Mouse (Mus musculus) liver, embryonic 11.5 days (tissue): ENCODE measurements around the gene Gm10944. TPM values are rescaled to one million over a fixed set of nuclear protein-coding genes. Genes with fewer than 3 reads are reported as not detected.
A peak's percentile ranks its signal among the peaks of the same experiment; 100 is the strongest.

Experiments used
- ATAC-seq: fragments of 200-750 bp; cut with Nextera tagmentation; replicated peaks from 2 replicates; pipeline ENCODE4 v1.8.0; 2017; ENCODE audit warnings: moderate number of reproducible peaks, mild to moderate bottlenecking, moderate TSS enrichment, moderate library complexity; ENCODE audit not compliant: low FRiP score
- DNase-seq: peaks from one replicate; pipeline ENCODE4 v3.0.0-alpha.2; 2017; ENCODE audit warnings: low spot score
- H3K27ac ChIP-seq: fragments of 300-500 bp; sonication (generic); 2 replicates; pipeline ENCODE4 v1.5.1; 2014; ENCODE audit warnings: mild to moderate bottlenecking, low read depth, low read length, control low read depth
- H3K27me3 ChIP-seq: fragments of 300-500 bp; sonication (generic); replicated peaks from 2 replicates; pipeline ENCODE4 v1.6.1; 2014; ENCODE audit warnings: low read length, mixed read lengths; ENCODE audit not compliant: control insufficient read depth, insufficient read depth
- H3K36me3 ChIP-seq: fragments of 300-500 bp; sonication (generic); 2 replicates; pipeline ENCODE4 v1.6.1; 2014; ENCODE audit warnings: mild to moderate bottlenecking, low read length, moderate library complexity, mixed read lengths; ENCODE audit not compliant: control insufficient read depth, insufficient read depth
- H3K4me1 ChIP-seq: fragments of 300-500 bp; sonication (generic); replicated peaks from 2 replicates; pipeline ENCODE4 v1.6.1; 2014; ENCODE audit warnings: low read length, mixed read lengths; ENCODE audit not compliant: control insufficient read depth, insufficient read depth
- H3K4me2 ChIP-seq: fragments of 300-500 bp; sonication (generic); 2 replicates; pipeline ENCODE4 v1.6.1; 2014; ENCODE audit warnings: mild to moderate bottlenecking, control low read depth, moderate library complexity
- H3K4me3 ChIP-seq: fragments of 300-500 bp; sonication (generic); 2 replicates; pipeline ENCODE4 v1.5.1; 2014; ENCODE audit warnings: low read depth, low read length, control low read depth
- H3K9ac ChIP-seq: fragments of 300-500 bp; sonication (generic); 2 replicates; pipeline ENCODE4 v1.6.1; 2014; ENCODE audit warnings: low read depth, low read length, control low read depth
- H3K9me3 ChIP-seq: fragments of 300-500 bp; sonication (generic); 2 replicates; pipeline ENCODE4 v1.6.1; 2016; ENCODE audit warnings: low read length, inconsistent platforms, mixed read lengths; ENCODE audit not compliant: control insufficient read depth
- WGBS: fragments of 180-500 bp; shearing (Covaris S2); extraction: QIAGEN DNeasy Blood & Tissue Kit; methylation state at CpG from one replicate; pipeline ENCODE4 v1.1.7; 2014; 5-methylcytosine and 5-hydroxymethylcytosine counted together
- polyA plus RNA-seq: library from polyadenylated mRNA; unstranded; fragments of >200 nt; fragmentation: Nextera tagmentation; extraction: Ambion mirVana; gene quantifications from 2 replicates; pipeline ENCODE4 v1.2.1, GENCODE M21; 2014

Gene Gm10944
- not detected in 2 replicates for polyA plus RNA-seq

GRCm38 (mm10) chr10:10681048-10681447 lies at the start of gene Gm10944:
Gene Gm10944 (plus strand): TSS chr10:10681348.
- WGBS, result 79% methylated on average over 1 of the region's 1 CpGs
- ATAC-seq, result no peak
- no peak within 1 kb of the TSS for H3K4me3 ChIP-seq
- H3K27ac ChIP-seq, result no peak within 1 kb of the TSS
- H3K4me1 ChIP-seq, result no peaks in the 10 kb centered on the region
- H3K9me3 ChIP-seq, result no peaks in the 10 kb centered on the region
- no peak within 1 kb of the TSS for H3K9ac ChIP-seq
- no peak within 1 kb of the TSS for H3K4me2 ChIP-seq
- H3K36me3 ChIP-seq, result no peaks in the 10 kb centered on the region
- no peaks in the 10 kb centered on the region for H3K27me3 ChIP-seq
- DNase-seq, result no peak

- H3K4me2 ChIP-seq, result no peak overlapping the region
Observed at GRCm38 (mm10) chr10:10655991-10656390, 25.2 kb upstream of the Gm10944 start.

DNA sequence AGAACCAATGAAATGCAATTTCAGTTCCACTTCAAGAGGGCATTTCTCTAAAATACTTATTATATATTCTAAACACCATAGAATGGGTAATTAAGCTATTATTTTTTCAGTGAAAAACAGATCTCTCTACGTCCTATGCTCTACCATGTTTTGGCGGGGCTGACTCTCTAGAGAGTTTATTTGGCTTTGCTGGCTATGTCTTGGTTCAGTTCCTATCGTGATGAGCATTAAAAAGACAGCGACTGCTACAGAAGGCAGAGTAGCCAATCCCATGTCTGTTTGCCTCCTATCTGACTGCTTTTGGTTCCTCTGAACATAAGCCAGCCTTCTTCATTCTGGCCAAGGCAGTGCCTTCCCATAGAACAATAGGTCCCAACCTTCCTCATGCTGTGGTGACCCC lies 24.5 kb upstream of the Gm10944 start:
- H3K9me3 ChIP-seq, result no peaks in the 10 kb centered on the region
- H3K36me3 ChIP-seq, result no peaks in the 10 kb centered on the region
- WGBS, result 82% methylated on average over 4 of the region's 4 CpGs
- no peak overlapping the region for H3K9ac ChIP-seq
- ATAC-seq, result no peak
- no peak for DNase-seq
- no peak overlapping the region for H3K27ac ChIP-seq
- no peaks in the 10 kb centered on the region for H3K27me3 ChIP-seq
- H3K4me2 ChIP-seq, result no peak overlapping the region
- H3K4me3 ChIP-seq, result no peak overlapping the region
- H3K4me1 ChIP-seq, result no peaks in the 10 kb centered on the region

More at GRCm38 (mm10) chr10:10655991-10656390, 25.2 kb upstream of the Gm10944 start:
- H3K9me3 ChIP-seq, result no peaks in the 10 kb centered on the region
- H3K9ac ChIP-seq, result no peak overlapping the region
- H3K36me3 ChIP-seq, result no peaks in the 10 kb centered on the region
- H3K27ac ChIP-seq, result no peak overlapping the region
- ATAC-seq (no peak), DNase-seq (no peak)
- H3K4me1 ChIP-seq, result no peaks in the 10 kb centered on the region
- no peak overlapping the region for H3K4me3 ChIP-seq
- no peaks in the 10 kb centered on the region for H3K27me3 ChIP-seq

DNA sequence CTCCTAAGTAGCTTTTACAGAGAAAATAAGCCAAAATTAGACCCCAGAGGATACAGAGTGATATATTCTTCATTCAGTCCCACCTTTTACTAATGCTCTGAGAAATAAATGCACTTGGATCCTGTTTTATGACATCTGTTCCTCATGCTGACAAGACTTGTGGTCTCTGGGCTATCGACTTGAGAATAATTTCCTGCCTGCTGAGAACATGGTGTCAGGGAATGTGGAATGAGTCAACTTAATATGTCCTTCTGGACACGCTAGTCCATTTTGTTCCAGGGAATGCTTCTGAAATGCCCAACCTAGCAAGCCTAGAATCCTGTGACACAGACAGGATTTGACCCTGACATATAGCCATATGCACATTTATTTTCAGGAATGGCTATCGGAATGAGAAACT lies 22.0 kb upstream of the Gm10944 start:
- DNase-seq (no peak), ATAC-seq (no peak)
- Histone ChIP-seq H3K4me2 (no peak overlapping the region), H3K9ac (no peak overlapping the region), H3K4me3 (no peak overlapping the region), H3K9me3 (no peaks in the 10 kb centered on the region), H3K27me3 (no peaks in the 10 kb centered on the region), H3K36me3 (no peaks in the 10 kb centered on the region), H3K27ac (no peak overlapping the region), H3K4me1 (no peaks in the 10 kb centered on the region)
- WGBS, result 74% methylated on average over 3 of the region's 3 CpGs

DNA sequence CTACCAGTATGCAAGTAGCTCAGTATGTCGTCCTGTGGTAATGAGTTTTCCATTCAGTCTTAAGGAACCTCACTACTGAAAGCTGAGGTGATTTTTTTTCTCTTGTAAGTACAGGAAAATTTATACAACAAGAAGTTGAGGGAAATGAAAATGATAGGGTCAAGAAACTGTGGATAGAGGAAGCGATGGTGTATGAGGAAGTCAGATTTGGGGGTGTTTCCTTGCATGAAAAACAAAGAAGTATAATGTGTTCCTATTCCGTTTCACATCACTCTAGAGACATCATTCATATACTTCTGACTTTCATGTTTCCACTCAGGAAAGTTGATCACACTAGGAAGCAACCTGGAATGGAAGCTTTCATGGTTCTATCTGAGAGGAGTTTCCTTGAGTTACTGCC lies 21.2 kb upstream of the Gm10944 start:
- Histone ChIP-seq H3K4me3 (no peak overlapping the region), H3K36me3 (no peaks in the 10 kb centered on the region), H3K4me2 (no peak overlapping the region), H3K9me3 (no peaks in the 10 kb centered on the region), H3K27ac (no peak overlapping the region), H3K9ac (no peak overlapping the region), H3K27me3 (no peaks in the 10 kb centered on the region), H3K4me1 (no peaks in the 10 kb centered on the region)
- DNase-seq, result no peak
- ATAC-seq, result no peak
- WGBS, result 62% methylated on average over 3 of the region's 3 CpGs

GRCm38 (mm10) chr10:10688907-10689667 lies 7.9 kb downstream of the Gm10944 start:
- 8% methylated on average over 35 of the region's 35 CpGs for WGBS
- H3K27me3 ChIP-seq, result no peaks in the 10 kb centered on the region; the same call in 1 of the 2 replicates
- no peak overlapping the region for H3K27ac ChIP-seq
- H3K36me3 ChIP-seq, result no peaks in the 10 kb centered on the region
- no peak overlapping the region for H3K9ac ChIP-seq
- no peaks in the 10 kb centered on the region for H3K9me3 ChIP-seq
- ATAC-seq, result no peak
- peak overlapping the region; percentile 67 for H3K4me2 ChIP-seq
- peak; percentile 32 for DNase-seq
- no peaks in the 10 kb centered on the region for H3K4me1 ChIP-seq
- H3K4me3 ChIP-seq, result peak overlapping the region; percentile 37

DNA sequence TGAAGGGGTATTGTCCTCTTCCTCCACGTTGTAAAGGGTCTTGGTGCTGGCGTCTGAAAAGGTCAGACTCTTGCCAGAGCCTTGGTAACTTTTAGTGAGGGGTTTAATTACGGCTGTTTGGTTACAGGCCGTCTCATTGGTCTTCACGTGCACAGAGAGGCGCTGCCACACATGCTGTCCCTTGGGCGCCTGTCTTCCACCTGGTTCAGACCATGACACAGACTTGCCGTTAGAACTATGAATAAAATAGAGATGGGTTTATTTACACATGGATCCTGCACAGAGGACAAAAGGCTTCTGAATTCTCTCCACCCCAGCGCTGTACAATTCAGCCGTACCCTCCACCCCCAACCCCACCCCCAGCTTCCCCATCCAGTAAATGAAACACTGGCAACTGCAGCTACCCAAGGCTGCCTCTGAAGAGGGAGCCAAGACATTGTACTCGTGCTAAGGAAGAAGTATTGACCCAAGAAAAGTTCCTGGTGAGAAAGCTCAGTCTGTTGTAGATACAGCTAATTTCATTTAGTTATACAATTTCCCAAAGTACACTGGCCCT lies 8.6 kb downstream of the Gm10944 start:
- Histone ChIP-seq H3K9ac (no peak overlapping the region), H3K4me1 (no peaks in the 10 kb centered on the region), H3K4me3 (peak overlapping the region; percentile 37), H3K4me2 (peak overlapping the region; percentile 67), H3K36me3 (no peaks in the 10 kb centered on the region), H3K27me3 (no peaks in the 10 kb centered on the region; the same call in 1 of the 2 replicates), H3K9me3 (no peaks in the 10 kb centered on the region), H3K27ac (no peak overlapping the region)
- DNase-seq (no peak), ATAC-seq (no peak)
- WGBS, result 31% methylated on average over 11 of the region's 11 CpGs

- no peak for DNase-seq
- no peak overlapping the region for H3K27ac ChIP-seq
- no peak overlapping the region for H3K4me3 ChIP-seq
- no peaks in the 10 kb centered on the region for H3K4me1 ChIP-seq
- ATAC-seq, result no peak
- H3K27me3 ChIP-seq, result no peaks in the 10 kb centered on the region
- 81% methylated on average over 6 of the region's 6 CpGs for WGBS
- H3K4me2 ChIP-seq, result no peak overlapping the region
- no peaks in the 10 kb centered on the region for H3K36me3 ChIP-seq
- no peak overlapping the region for H3K9ac ChIP-seq
- H3K9me3 ChIP-seq, result no peaks in the 10 kb centered on the region
Observed at GRCm38 (mm10) chr10:10697497-10697896, 16.3 kb downstream of the Gm10944 start.

DNA sequence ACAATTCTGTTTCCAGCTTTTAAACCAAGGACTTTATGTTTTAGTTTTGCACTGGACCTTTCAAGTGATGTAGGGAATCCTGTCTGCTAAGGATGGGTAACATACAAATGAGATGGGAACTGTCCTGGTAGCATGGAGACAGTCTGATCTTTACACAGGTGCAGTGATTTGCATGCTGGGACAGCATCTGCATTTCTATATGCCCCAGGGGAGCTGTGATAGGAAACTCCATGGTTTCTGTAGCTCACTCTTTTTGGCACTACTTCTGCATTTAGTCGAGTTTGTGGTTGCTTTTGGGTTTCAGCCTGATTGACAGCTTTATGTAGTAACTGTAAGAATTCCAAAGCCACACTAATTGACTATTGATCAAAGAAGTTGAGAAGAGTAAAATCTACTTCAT lies 19.8 kb downstream of the Gm10944 start:
- 38% methylated on average over 1 of the region's 1 CpGs for WGBS
- Histone ChIP-seq H3K9me3 (no peaks in the 10 kb centered on the region), H3K36me3 (no peaks in the 10 kb centered on the region), H3K4me2 (no peak overlapping the region), H3K9ac (no peak overlapping the region), H3K4me1 (no peaks in the 10 kb centered on the region), H3K27me3 (no peaks in the 10 kb centered on the region), H3K27ac (no peak overlapping the region), H3K4me3 (no peak overlapping the region)
- ATAC-seq (no peak), DNase-seq (no peak)
